Mouse (Mus musculus) liver, embryonic 12.5 days (tissue): ENCODE data around the gene Olfr1441. TPM values are rescaled to one million over a fixed set of nuclear protein-coding genes. Genes with fewer than 3 reads are reported as not detected.

Source experiments
- ATAC-seq: fragments of 200-750 bp; cut with Nextera tagmentation; 2 replicates; pipeline ENCODE4 v1.8.0; 2017; ENCODE audit warnings: moderate number of reproducible peaks, mild to moderate bottlenecking, moderate library complexity
- H3K27ac ChIP-seq: fragments of 300-500 bp; sonication (generic); 2 replicates; pipeline ENCODE4 v1.5.1; 2016; ENCODE audit warnings: mild to moderate bottlenecking
- H3K27me3 ChIP-seq: fragments of 300-500 bp; sonication (generic); replicated peaks from 2 replicates; pipeline ENCODE4 v1.6.1; 2016; ENCODE audit warnings: mild to moderate bottlenecking, moderate library complexity
- H3K36me3 ChIP-seq: fragments of 300-500 bp; sonication (generic); 2 replicates; pipeline ENCODE4 v1.6.1; 2016; ENCODE audit warnings: mild to moderate bottlenecking, moderate library complexity
- H3K4me1 ChIP-seq: fragments of 300-500 bp; sonication (generic); 2 replicates; pipeline ENCODE4 v1.6.1; 2016
- H3K4me2 ChIP-seq: fragments of 300-500 bp; sonication (generic); 2 replicates; pipeline ENCODE4 v1.6.1; 2016; ENCODE audit warnings: mild to moderate bottlenecking, moderate library complexity
- H3K4me3 ChIP-seq: fragments of 300-500 bp; sonication (generic); 2 replicates; pipeline ENCODE4 v1.5.1; 2016; ENCODE audit warnings: mild to moderate bottlenecking, moderate library complexity
- H3K9ac ChIP-seq: fragments of 300-500 bp; sonication (generic); 2 replicates; pipeline ENCODE4 v1.6.1; 2016; ENCODE audit warnings: mild to moderate bottlenecking, moderate library complexity
- H3K9me3 ChIP-seq: fragments of 300-500 bp; sonication (generic); replicated peaks from 2 replicates; pipeline ENCODE4 v1.6.1; 2016; ENCODE audit warnings: mild to moderate bottlenecking, moderate library complexity
- WGBS: fragments of 180-500 bp; shearing (Covaris S2); methylation state at CpG from one replicate; pipeline ENCODE4 v1.1.7; 2016; ENCODE audit not compliant: insufficient replicate concordance; 5-methylcytosine and 5-hydroxymethylcytosine counted together
- polyA plus RNA-seq: library from polyadenylated mRNA; unstranded; fragments of >200 nt; fragmentation: Nextera tagmentation; extraction: Ambion mirVana; gene quantifications from 2 replicates; pipeline ENCODE4 v1.2.1, GENCODE M21; 2016

Gene Olfr1441
- not detected in 2 replicates for polyA plus RNA-seq

- Histone ChIP-seq H3K4me1 (no peaks in the 10 kb centered on the region), H3K36me3 (no peaks in the 10 kb centered on the region), H3K27ac (no peak within 1 kb of the TSS), H3K9ac (no peak within 1 kb of the TSS), H3K9me3 (no peaks in the 10 kb centered on the region), H3K27me3 (no peaks in the 10 kb centered on the region), H3K4me3 (no peak within 1 kb of the TSS), H3K4me2 (no peak within 1 kb of the TSS)
- no peak for ATAC-seq
Measured at GRCm38 (mm10) chr19:12417361-12417760, at the start of gene Olfr1441. Olfr1441 (plus strand) TSS chr19:12417433.

- H3K9ac ChIP-seq: no peak overlapping the region
- no peaks in the 10 kb centered on the region for H3K36me3 ChIP-seq
- 56% methylated on average over 3 of the region's 3 CpGs for WGBS
- no peaks in the 10 kb centered on the region for H3K4me1 ChIP-seq
- no peak for ATAC-seq
- no peaks in the 10 kb centered on the region for H3K9me3 ChIP-seq
- H3K4me2 ChIP-seq: no peak overlapping the region
- no peak overlapping the region for H3K27ac ChIP-seq
- no peaks in the 10 kb centered on the region for H3K27me3 ChIP-seq
- no peak overlapping the region for H3K4me3 ChIP-seq
Measured at GRCm38 (mm10) chr19:12373004-12373403, 44.2 kb upstream of the Olfr1441 start.

DNA sequence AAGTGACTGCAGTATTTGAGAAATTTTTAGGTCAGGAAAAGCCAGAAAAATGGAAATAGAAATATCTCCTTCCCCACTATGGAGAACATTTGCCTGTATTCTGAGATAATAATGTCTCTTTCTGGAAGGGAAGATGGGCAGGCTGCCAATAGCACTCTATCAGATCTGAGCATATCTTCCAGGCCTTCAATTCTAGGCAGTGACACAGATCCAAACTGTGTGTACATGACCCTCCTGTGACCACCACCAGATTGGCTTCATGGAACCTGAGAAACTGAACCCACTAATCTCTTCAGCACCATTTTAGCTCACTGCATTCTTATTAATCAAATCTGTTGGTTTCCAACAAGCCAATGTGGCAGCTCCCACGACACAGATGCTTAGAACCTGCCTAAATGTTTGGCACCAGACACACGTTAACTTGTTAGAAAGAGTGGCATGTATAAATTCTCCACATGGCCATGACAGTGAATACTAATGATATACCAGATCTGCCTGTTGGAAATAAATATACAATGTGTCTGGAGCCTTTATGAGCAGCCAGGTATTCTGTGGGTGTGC lies 42.7 kb upstream of the Olfr1441 start:
- no peaks in the 10 kb centered on the region for H3K36me3 ChIP-seq
- no peak overlapping the region for H3K4me2 ChIP-seq
- no peaks in the 10 kb centered on the region for H3K4me1 ChIP-seq
- H3K9me3 ChIP-seq: no peaks in the 10 kb centered on the region
- 46% methylated on average over 2 of the region's 2 CpGs for WGBS
- no peak for ATAC-seq
- H3K9ac ChIP-seq: no peak overlapping the region
- H3K27me3 ChIP-seq: no peaks in the 10 kb centered on the region
- H3K4me3 ChIP-seq: no peak overlapping the region
- no peak overlapping the region for H3K27ac ChIP-seq

- no peak within 1 kb of the TSS for H3K4me3 ChIP-seq
- no peaks in the 10 kb centered on the region for H3K4me1 ChIP-seq
- H3K27ac ChIP-seq: no peak within 1 kb of the TSS
- no peak within 1 kb of the TSS for H3K4me2 ChIP-seq
- H3K9ac ChIP-seq: no peak within 1 kb of the TSS
- H3K36me3 ChIP-seq: no peaks in the 10 kb centered on the region
- 69% methylated on average over 2 of the region's 2 CpGs for WGBS
- H3K9me3 ChIP-seq: no peaks in the 10 kb centered on the region
- no peaks in the 10 kb centered on the region for H3K27me3 ChIP-seq
- no peak for ATAC-seq
Measured at GRCm38 (mm10) chr19:12386979-12387378, 30.3 kb upstream of the Olfr1441 start, which contains the start of gene Olfr1440. Olfr1440 (plus strand) TSS chr19:12387279.

DNA sequence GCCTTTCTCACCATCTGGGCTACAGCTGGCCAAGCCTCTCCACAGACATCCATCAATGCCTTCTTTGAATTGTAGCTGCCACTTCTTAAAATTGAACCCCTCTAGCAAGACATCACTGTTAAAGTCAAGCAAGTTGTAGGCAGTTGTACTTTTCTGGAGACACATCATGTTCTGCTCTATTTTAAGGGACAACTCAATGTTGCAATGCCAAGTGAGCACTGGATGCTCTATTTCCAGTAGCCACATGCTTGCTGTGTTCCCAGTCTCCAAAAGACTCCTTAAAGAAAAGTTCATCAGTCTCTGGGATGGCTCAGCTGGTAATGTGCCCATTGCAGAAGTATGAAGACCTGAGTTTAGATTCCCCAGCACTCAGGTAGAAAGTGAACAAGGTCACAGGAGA lies 3.5 kb upstream of the Olfr1441 start:
- H3K9ac ChIP-seq: no peak overlapping the region
- no peak overlapping the region for H3K27ac ChIP-seq
- no peaks in the 10 kb centered on the region for H3K27me3 ChIP-seq
- no peaks in the 10 kb centered on the region for H3K36me3 ChIP-seq
- ATAC-seq: no peak
- no peak overlapping the region for H3K4me3 ChIP-seq
- H3K4me1 ChIP-seq: no peaks in the 10 kb centered on the region
- H3K4me2 ChIP-seq: no peak overlapping the region
- no peaks in the 10 kb centered on the region for H3K9me3 ChIP-seq

GRCm38 (mm10) chr19:12418312-12418711 lies 1.1 kb downstream of the Olfr1441 start:
- WGBS: 52% methylated on average over 3 of the region's 3 CpGs
- H3K9me3 ChIP-seq: no peaks in the 10 kb centered on the region
- no peaks in the 10 kb centered on the region for H3K27me3 ChIP-seq
- no peak overlapping the region for H3K27ac ChIP-seq
- H3K4me1 ChIP-seq: no peaks in the 10 kb centered on the region
- ATAC-seq: no peak
- H3K36me3 ChIP-seq: no peaks in the 10 kb centered on the region
- H3K4me3 ChIP-seq: no peak overlapping the region
- no peak overlapping the region for H3K4me2 ChIP-seq
- no peak overlapping the region for H3K9ac ChIP-seq

DNA sequence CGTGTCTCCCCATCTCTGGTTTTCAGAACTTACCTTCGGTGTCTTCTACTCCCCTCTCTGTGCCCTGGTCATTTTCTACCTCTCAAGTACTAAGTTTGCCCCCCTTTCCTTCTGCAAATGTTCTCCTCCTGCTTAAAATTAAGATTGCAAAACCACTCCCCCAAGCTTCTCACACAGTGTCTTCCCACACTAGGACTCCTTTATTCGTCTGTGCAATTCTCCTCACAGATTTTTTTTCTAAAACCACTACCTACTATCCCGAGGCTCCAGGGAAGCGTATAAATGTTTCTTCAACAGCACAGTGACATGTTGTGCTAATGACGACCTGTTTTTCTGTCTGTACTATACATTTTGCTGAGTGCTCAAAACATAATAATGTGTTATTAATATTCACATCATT lies 3.3 kb downstream of the Olfr1441 start:
- ATAC-seq: no peak
- Histone ChIP-seq H3K9me3 (no peaks in the 10 kb centered on the region), H3K9ac (no peak overlapping the region), H3K4me2 (no peak overlapping the region), H3K36me3 (no peaks in the 10 kb centered on the region), H3K4me3 (no peak overlapping the region), H3K27me3 (no peaks in the 10 kb centered on the region), H3K4me1 (no peaks in the 10 kb centered on the region), H3K27ac (no peak overlapping the region)
- 60% methylated on average over 6 of the region's 6 CpGs for WGBS

DNA sequence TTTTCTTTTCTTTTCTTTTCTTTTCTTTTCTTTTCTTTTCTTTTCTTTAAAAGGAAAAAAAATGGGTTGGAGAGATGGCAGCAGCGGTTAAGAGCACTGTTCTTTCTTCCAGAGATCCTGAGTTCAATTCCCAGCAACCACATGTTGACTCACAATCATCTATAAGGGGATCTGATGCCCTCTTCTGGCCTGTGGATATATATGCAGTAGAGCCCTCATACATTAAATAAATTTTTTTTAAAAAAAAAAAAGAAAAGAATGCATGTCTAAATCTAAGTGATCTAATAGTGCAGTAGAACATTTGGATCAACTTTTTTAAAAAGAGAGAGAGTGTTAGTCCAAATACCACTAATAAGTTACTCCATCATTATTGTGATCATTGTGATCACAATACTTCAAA lies 4.4 kb downstream of the Olfr1441 start:
- Histone ChIP-seq H3K9me3 (no peaks in the 10 kb centered on the region), H3K4me3 (no peak overlapping the region), H3K27me3 (no peaks in the 10 kb centered on the region), H3K9ac (no peak overlapping the region), H3K4me1 (no peaks in the 10 kb centered on the region), H3K36me3 (no peaks in the 10 kb centered on the region), H3K27ac (no peak overlapping the region), H3K4me2 (no peak overlapping the region)
- ATAC-seq: no peak
- WGBS: 58% methylated on average over 1 of the region's 1 CpGs

- no peaks in the 10 kb centered on the region for H3K9me3 ChIP-seq
- no peaks in the 10 kb centered on the region for H3K36me3 ChIP-seq
- WGBS: 69% methylated on average over 5 of the region's 5 CpGs
- no peaks in the 10 kb centered on the region for H3K4me1 ChIP-seq
- no peak for ATAC-seq
- no peak overlapping the region for H3K4me2 ChIP-seq
- no peak overlapping the region for H3K9ac ChIP-seq
- no peaks in the 10 kb centered on the region for H3K27me3 ChIP-seq
- no peak overlapping the region for H3K27ac ChIP-seq
- H3K4me3 ChIP-seq: no peak overlapping the region
Measured at GRCm38 (mm10) chr19:12427101-12427500, 9.9 kb downstream of the Olfr1441 start.

DNA sequence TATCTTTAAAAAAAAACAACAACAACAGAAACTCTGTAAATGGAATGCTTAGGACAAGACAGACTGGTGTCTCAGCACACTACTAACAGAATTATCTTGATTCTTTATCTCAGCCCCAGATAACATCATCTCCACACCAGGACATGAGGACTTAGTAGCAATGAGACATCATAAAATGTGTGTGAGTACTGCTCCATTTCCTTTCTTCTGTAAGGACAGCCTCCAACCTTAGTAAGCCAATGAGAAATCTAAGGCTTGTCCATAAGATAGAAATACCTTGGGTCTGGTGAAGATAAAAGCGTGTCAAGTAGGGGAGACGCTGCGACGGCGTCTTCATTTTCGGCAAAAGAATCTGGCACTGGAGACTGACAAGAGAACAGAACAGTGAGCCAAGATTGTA lies 10.4 kb downstream of the Olfr1441 start, which contains the start of gene Pfpl:
Gene Pfpl, plus strand, starts transcription at position 301 of the 400 bp plus-strand sequence.
- Histone ChIP-seq H3K27ac (no peak within 1 kb of the TSS), H3K9ac (no peak within 1 kb of the TSS), H3K4me3 (no peak within 1 kb of the TSS), H3K4me2 (no peak within 1 kb of the TSS), H3K9me3 (no peaks in the 10 kb centered on the region), H3K27me3 (no peaks in the 10 kb centered on the region), H3K36me3 (no peaks in the 10 kb centered on the region), H3K4me1 (no peaks in the 10 kb centered on the region)
- no peak for ATAC-seq
- 83% methylated on average over 6 of the region's 6 CpGs for WGBS

GRCm38 (mm10) chr19:12433033-12433432 lies 15.8 kb downstream of the Olfr1441 start:
- Histone ChIP-seq H3K4me1 (no peaks in the 10 kb centered on the region), H3K27ac (no peak overlapping the region), H3K4me2 (no peak overlapping the region), H3K27me3 (no peaks in the 10 kb centered on the region), H3K4me3 (no peak overlapping the region), H3K9me3 (no peaks in the 10 kb centered on the region), H3K36me3 (no peaks in the 10 kb centered on the region), H3K9ac (no peak overlapping the region)
- ATAC-seq: no peak
- 0% methylated on average over 2 of the region's 2 CpGs for WGBS

DNA sequence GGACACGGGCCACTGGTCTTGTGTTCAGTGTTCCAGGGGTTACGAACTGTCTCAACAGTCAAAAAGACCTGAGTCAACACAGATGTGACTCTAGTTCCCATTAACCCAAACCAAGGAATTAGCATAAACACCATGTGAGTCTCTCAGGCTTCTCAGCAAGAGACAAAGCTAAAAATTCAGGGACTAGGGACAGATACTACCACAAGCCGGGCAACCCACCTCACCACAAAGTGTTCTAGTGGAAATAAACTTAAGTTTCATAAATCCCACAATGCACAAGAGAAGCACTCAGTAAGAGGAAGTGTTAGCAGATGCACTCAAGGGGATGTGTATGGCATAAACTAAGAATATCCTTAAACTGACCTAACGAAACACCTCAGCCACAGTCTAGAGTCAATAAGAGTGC lies 17.8 kb downstream of the Olfr1441 start:
- H3K27me3 ChIP-seq: no peaks in the 10 kb centered on the region
- no peak overlapping the region for H3K27ac ChIP-seq
- no peaks in the 10 kb centered on the region for H3K9me3 ChIP-seq
- no peaks in the 10 kb centered on the region for H3K4me1 ChIP-seq
- no peak for ATAC-seq
- no peak overlapping the region for H3K4me3 ChIP-seq
- H3K4me2 ChIP-seq: no peak overlapping the region
- no peaks in the 10 kb centered on the region for H3K36me3 ChIP-seq
- 54% methylated on average over 4 of the region's 4 CpGs for WGBS
- H3K9ac ChIP-seq: no peak overlapping the region
